Mouse (Mus musculus) gastrocnemius, postnatal 25 days (tissue): Measurements from ENCODE around the gene Zbtb9. TPM values are rescaled to one million over a fixed set of nuclear protein-coding genes. Genes with fewer than 3 reads are reported as not detected.
"Not testable (repeated sequence)": the region's sequence is repeated elsewhere in the genome, so short reads cannot be mapped to it uniquely, and the experiment has no call there.

ENCODE experiments used
- DNase-seq: peaks from one replicate; pipeline ENCODE4 v3.0.0; 2022
- total RNA-seq, 2 experiments: library from RNA; stranded (reverse); gene quantifications; 1 replicate in 1 of 2; 2 replicates in 1 of 2; pipeline ENCODE4 v1.2.3; 2021

The Zbtb9 gene
- total RNA-seq, 2 experiments from 2014 or later, result 0.43 to 0.92 TPM

- no peak for DNase-seq
Observed at GRCm38 (mm10) chr17:26971247-26971905, 1.6 kb upstream of the Zbtb9 start.

GRCm38 (mm10) chr17:26972107-26972506, 860 bp upstream of the Zbtb9 start:
- DNase-seq, result no peak

- DNase-seq, result no peak
Observed at GRCm38 (mm10) chr17:26974547-26974946, 1.6 kb downstream of the Zbtb9 start.

GRCm38 (mm10) chr17:26975415-26975814, 2.4 kb downstream of the Zbtb9 start:
- DNase-seq, result no peak

GRCm38 (mm10) chr17:26977354-26977753, 4.4 kb downstream of the Zbtb9 start:
- not testable (repeated sequence) for DNase-seq

GRCm38 (mm10) chr17:26979426-26979825, 6.5 kb downstream of the Zbtb9 start:
- no peak for DNase-seq

GRCm38 (mm10) chr17:26981050-26981449, 8.1 kb downstream of the Zbtb9 start:
- DNase-seq, result no peak

GRCm38 (mm10) chr17:26983382-26983781, 10.4 kb downstream of the Zbtb9 start:
- DNase-seq, result no peak

GRCm38 (mm10) chr17:26985503-26986179, 12.7 kb downstream of the Zbtb9 start:
- no peak for DNase-seq

- DNase-seq, result no peak
Observed at GRCm38 (mm10) chr17:26990521-26990920, 17.6 kb downstream of the Zbtb9 start.

GRCm38 (mm10) chr17:26994410-26994809, 21.4 kb downstream of the Zbtb9 start:
- peak; percentile 40 for DNase-seq

GRCm38 (mm10) chr17:26995006-26995405, 22.0 kb downstream of the Zbtb9 start:
- DNase-seq, result no peak

- DNase-seq, result no peak
Observed at GRCm38 (mm10) chr17:26995562-26995961, 22.6 kb downstream of the Zbtb9 start.

- DNase-seq, result no peak
Observed at GRCm38 (mm10) chr17:26997661-26998060, 24.7 kb downstream of the Zbtb9 start.

GRCm38 (mm10) chr17:26998283-26998682, 25.3 kb downstream of the Zbtb9 start:
- no peak for DNase-seq

- no peak for DNase-seq
Observed at GRCm38 (mm10) chr17:26999996-27000395, 27.0 kb downstream of the Zbtb9 start.

GRCm38 (mm10) chr17:27001151-27001550, 28.2 kb downstream of the Zbtb9 start:
- no peak for DNase-seq

GRCm38 (mm10) chr17:27001889-27002288, 28.9 kb downstream of the Zbtb9 start:
- no peak for DNase-seq

- DNase-seq, result no peak
Observed at GRCm38 (mm10) chr17:27004431-27004830, 31.5 kb downstream of the Zbtb9 start.

- DNase-seq, result no peak
Observed at GRCm38 (mm10) chr17:27004903-27005485, 32.0 kb downstream of the Zbtb9 start.

- DNase-seq, result no peak
Observed at GRCm38 (mm10) chr17:27005644-27006043, 32.7 kb downstream of the Zbtb9 start.

GRCm38 (mm10) chr17:27008277-27008676, 35.3 kb downstream of the Zbtb9 start:
- DNase-seq, result no peak

GRCm38 (mm10) chr17:27011167-27011566, 38.2 kb downstream of the Zbtb9 start:
- DNase-seq, result no peak
